Mouse (Mus musculus): ENCODE data around the gene Zfp85. TPM values are rescaled to one million over a fixed set of nuclear protein-coding genes. Genes with fewer than 3 reads are reported as not detected.

The Zfp85 gene
- total RNA-seq, 4 experiments from 2014 or later: 2.3 to 3.3 (median 2.9) TPM

Other genes with a start within 250 kb of the Zfp85 start
- under 1 TPM in 3 of 4 experiments, not detected in 1; 0.39 to 0.94 (median 0.58) TPM for gene Gm26965, start 229.1 kb downstream of the Zfp85 start, total RNA-seq (2022)
- 1 to 10 TPM; 3.2 to 4.6 (median 4.3) TPM for gene Zfp87, start 229.1 kb downstream of the Zfp85 start, total RNA-seq (2022)
- 1 to 10 TPM; 2.1 to 2.7 (median 2.3) TPM for gene Zfp748, start 201.4 kb downstream of the Zfp85 start, total RNA-seq (2022)
- gene Zfp729b, start 145.5 kb downstream of the Zfp85 start, total RNA-seq (2022): 1 to 10 TPM; 2.4 to 3.6 (median 3.3) TPM
- 1 to 10 TPM in 1 of 4 experiments, under 1 TPM in 3; 0.64 to 1.5 (median 0.87) TPM for gene Gm49345, start 117.5 kb downstream of the Zfp85 start, total RNA-seq (2022)
- 1 to 10 TPM; 2.1 to 3.6 (median 2.7) TPM for gene Zfp729a, start 117.4 kb downstream of the Zfp85 start, total RNA-seq (2022)
- 1 to 10 TPM; 3.1 to 4.8 (median 3.6) TPM for gene Zfp738, start 68.2 kb downstream of the Zfp85 start, total RNA-seq (2022)
- 1 to 10 TPM; 5.6 to 6.2 (median 5.6) TPM for gene Zfp65, start 26.1 kb downstream of the Zfp85 start, total RNA-seq (2022)
- 1 to 10 TPM; 3.7 to 5.5 (median 4.4) TPM for gene Zfp493, start 24.5 kb upstream of the Zfp85 start, total RNA-seq (2022)
- gene Zfp273, start 58.5 kb upstream of the Zfp85 start, total RNA-seq (2022): 1 to 10 TPM; 1.3 to 2.0 (median 1.6) TPM
- 1 to 10 TPM in 3 of 4 experiments, under 1 TPM in 1; 0.59 to 2.0 (median 1.4) TPM for gene Gm10037, start 75.9 kb upstream of the Zfp85 start, total RNA-seq (2022)
- not detected for gene BC048507, start 108.1 kb upstream of the Zfp85 start, total RNA-seq (2022)